Mouse (Mus musculus) testis, adult 2 months (tissue): ENCODE results near the gene Gnb1.

Experiments
- CTCF ChIP-seq: fragments of 200-500 bp; IDR thresholded peaks from 2 replicates; pipeline ENCODE4 v1.5.1; 2012; ENCODE audit warnings: low read depth, mild to moderate bottlenecking, inconsistent platforms, low read length, moderate library complexity; ENCODE audit not compliant: control insufficient read depth, insufficient read depth, insufficient replicate concordance
- POLR2A ChIP-seq: fragments of 200-500 bp; IDR thresholded peaks from 2 replicates; pipeline ENCODE4 v1.6.1; 2012; ENCODE audit warnings: low read depth, mild to moderate bottlenecking, inconsistent platforms, low read length, moderate library complexity; ENCODE audit not compliant: control insufficient read depth

DNA sequence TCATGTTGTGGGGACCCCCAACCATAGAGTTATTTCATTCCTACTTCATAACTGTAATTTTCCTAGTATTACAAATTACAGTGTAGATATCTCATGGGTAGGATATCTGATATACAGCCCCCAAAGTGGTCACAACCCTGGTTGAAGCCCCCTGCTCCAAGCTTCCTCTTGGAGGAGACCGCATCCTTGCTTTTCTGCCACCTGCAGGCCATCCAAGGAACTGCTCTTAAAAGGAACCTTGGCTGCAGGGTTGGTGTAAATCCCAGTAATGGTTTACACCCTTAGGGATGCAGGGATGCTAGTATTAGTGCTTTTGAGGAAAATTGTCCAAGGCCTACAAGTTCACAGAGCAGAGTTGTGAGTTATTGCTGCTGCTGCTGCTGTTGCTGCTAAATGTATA lies 89.3 kb downstream of the Gnb1 start:
- TF ChIP-seq POLR2A, result no peak
- peak; percentile 50; the same call in 1 of the 2 replicates for TF ChIP-seq CTCF
